Mouse (Mus musculus): Measurements from ENCODE around the gene Slc4a4.

Slc4a4 gene

GRCm38 (mm10) chr5:89147282-89147790 is 260.7 kb downstream of the Slc4a4 start:
- peak; percentile 47 for DNase-seq (ENCODE audit: low read depth, low spot score)

GRCm38 (mm10) chr5:89149436-89150040 is 262.9 kb downstream of the Slc4a4 start:
- no peak for DNase-seq (ENCODE audit: low read depth, low spot score)

- DNase-seq (ENCODE audit: low read depth, low spot score) = no peak
These were observed 264.5 kb downstream of the Slc4a4 start for GRCm38 (mm10) chr5:89151076-89151475.

- DNase-seq (ENCODE audit: low read depth, low spot score) = no peak
These were observed 284.6 kb downstream of the Slc4a4 start for GRCm38 (mm10) chr5:89171025-89171718.

- no peak for DNase-seq (ENCODE audit: low read depth, low spot score)
These were observed 303.4 kb downstream of the Slc4a4 start for GRCm38 (mm10) chr5:89190063-89190462.

- no peak for DNase-seq (ENCODE audit: low read depth, low spot score)
These were observed 308.0 kb downstream of the Slc4a4 start for GRCm38 (mm10) chr5:89194654-89195053.

- no peak for DNase-seq (ENCODE audit: low read depth, low spot score)
These were observed 311.9 kb downstream of the Slc4a4 start for GRCm38 (mm10) chr5:89198501-89198900.

- no peak for DNase-seq (ENCODE audit: low read depth, low spot score)
These were observed 323.5 kb downstream of the Slc4a4 start for GRCm38 (mm10) chr5:89209973-89210703.

GRCm38 (mm10) chr5:89211057-89211456 is 324.4 kb downstream of the Slc4a4 start:
- no peak for DNase-seq (ENCODE audit: low read depth, low spot score)

- DNase-seq (ENCODE audit: low read depth, low spot score) = peak; percentile 10
These were observed 331.6 kb downstream of the Slc4a4 start for GRCm38 (mm10) chr5:89218222-89218621.

GRCm38 (mm10) chr5:89218709-89219108 is 332.1 kb downstream of the Slc4a4 start:
- DNase-seq (ENCODE audit: low read depth, low spot score) = peak; percentile 25

GRCm38 (mm10) chr5:89221658-89222057 is 335.0 kb downstream of the Slc4a4 start:
- DNase-seq (ENCODE audit: low read depth, low spot score) = peak; percentile 27

GRCm38 (mm10) chr5:89223061-89223740 is 336.6 kb downstream of the Slc4a4 start:
- no peak for DNase-seq (ENCODE audit: low read depth, low spot score)

GRCm38 (mm10) chr5:89223744-89224368 is 337.2 kb downstream of the Slc4a4 start:
- DNase-seq (ENCODE audit: low read depth, low spot score) = no peak

GRCm38 (mm10) chr5:89227948-89228347 is 341.3 kb downstream of the Slc4a4 start:
- no peak for DNase-seq (ENCODE audit: low read depth, low spot score)

- no peak for DNase-seq (ENCODE audit: low read depth, low spot score)
These were observed 343.0 kb downstream of the Slc4a4 start for GRCm38 (mm10) chr5:89229606-89230005.

- DNase-seq (ENCODE audit: low read depth, low spot score) = no peak
These were observed 345.7 kb downstream of the Slc4a4 start for GRCm38 (mm10) chr5:89232313-89232712.

- DNase-seq (ENCODE audit: low read depth, low spot score) = no peak
These were observed 365.2 kb downstream of the Slc4a4 start for GRCm38 (mm10) chr5:89251806-89252205.

- DNase-seq (ENCODE audit: low read depth, low spot score) = peak; percentile 54
These were observed 373.3 kb downstream of the Slc4a4 start for GRCm38 (mm10) chr5:89259804-89260492.

- DNase-seq (ENCODE audit: low read depth, low spot score) = no peak
These were observed 390.4 kb downstream of the Slc4a4 start for GRCm38 (mm10) chr5:89277049-89277448.

- DNase-seq (ENCODE audit: low read depth, low spot score) = no peak
These were observed 391.0 kb downstream of the Slc4a4 start for GRCm38 (mm10) chr5:89277616-89278015.
